Mouse (Mus musculus) kidney, postnatal 10 days (tissue): ENCODE results near the gene Prdm10.
A peak's percentile ranks its signal among the peaks of the same experiment; 100 is the strongest.

Experiments
- DNase-seq: peaks from one replicate; pipeline ENCODE4 v3.0.0; 2021; ENCODE audit warnings: mixed read lengths

Gene Prdm10

DNA sequence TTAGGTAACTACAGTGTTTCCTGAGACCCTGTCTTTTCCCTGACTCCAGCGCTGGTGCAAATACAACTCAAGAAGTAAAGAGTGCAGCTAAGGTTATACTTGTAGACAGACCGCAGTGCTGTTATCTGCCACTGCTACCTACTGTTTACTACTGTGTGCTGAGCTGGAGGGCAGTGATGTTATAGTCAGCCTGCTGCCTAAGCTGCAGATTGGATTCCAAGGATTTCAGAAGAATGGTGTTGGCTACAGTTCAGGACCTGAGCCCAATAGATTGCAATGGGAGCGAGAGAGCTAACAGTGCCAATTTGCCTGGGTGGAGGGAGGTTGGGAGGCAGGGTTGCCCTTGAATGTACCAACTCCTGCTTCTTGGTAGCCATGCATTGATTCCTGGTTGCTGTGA, 25.5 kb downstream of the Prdm10 start:
- DNase-seq, result no peak

DNA sequence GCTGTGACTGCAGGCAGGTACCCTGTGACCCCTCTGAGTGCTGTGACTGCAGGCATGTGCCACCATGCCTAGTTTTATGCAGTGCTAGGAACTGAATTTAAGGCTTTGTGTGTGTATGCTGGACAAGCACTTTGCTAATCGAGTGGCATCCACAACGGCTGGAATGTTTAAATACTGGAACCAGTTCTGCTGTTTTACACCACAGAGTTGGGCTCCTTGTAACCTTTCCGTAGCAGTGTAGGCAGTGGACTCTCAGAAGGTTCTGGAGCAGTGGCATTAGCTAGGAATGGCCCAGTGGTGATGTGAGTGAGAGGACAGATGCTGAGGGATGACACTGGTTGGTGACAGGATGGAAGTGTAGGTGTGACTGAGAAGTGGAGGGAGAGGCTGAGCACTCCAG, 26.9 kb downstream of the Prdm10 start:
- no peak for DNase-seq

DNA sequence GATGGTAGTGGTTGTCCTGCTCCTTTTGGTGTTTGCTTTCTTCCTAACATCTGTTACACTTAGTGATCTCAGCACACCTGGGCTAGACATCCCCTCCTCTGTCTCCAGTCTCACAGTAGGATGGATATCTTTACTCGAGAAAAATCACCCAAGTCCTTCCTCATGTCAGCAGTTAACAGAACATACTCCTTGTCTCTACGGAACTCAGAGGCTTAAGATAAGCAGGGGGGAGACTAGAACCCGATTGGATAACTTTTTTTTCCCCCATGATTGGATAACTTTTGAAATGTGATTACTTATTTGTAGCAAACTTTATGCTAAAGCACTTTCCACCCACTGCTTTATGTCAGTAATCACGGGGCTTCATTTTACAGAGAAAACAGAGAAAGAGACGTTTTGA, 28.7 kb downstream of the Prdm10 start:
- DNase-seq, result no peak

DNA sequence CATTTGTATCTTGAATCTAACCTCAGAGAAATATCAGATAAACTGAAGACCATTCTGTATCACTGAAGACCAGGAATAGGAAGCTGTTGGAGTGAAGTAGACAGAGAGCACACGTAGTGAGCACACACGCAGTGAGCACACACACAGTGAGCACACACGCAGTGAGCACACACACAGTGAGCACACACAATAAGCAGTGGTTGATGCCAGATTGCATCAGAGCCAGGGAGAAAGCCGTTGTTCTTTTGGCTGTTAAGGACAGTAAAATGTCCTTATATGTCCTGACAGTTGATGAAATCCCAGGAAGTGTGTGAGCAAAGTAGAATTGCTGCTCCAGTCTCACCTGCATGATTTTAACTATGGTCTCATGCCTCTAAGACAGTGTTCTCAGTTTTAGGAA, 30.3 kb downstream of the Prdm10 start:
- DNase-seq, result no peak

DNA sequence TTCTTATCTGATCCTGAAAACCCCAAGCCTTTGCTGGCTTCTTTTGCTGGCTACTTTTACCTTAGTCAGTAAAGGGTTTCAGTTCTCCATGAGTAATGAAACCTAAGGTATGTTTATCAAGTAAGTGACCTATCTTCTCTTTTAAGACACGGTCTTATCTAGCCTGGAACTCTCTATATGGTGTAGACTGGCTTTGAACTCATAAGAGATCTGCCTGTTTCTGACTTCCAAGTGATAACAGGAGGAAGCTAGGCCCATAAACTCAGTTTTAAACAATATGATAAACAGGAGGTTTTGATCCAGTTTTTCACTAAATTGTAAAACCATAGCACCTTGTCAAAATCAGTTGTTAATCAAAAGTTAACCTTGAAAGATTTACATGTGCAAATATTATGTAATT, 33.5 kb downstream of the Prdm10 start:
- no peak for DNase-seq

DNA sequence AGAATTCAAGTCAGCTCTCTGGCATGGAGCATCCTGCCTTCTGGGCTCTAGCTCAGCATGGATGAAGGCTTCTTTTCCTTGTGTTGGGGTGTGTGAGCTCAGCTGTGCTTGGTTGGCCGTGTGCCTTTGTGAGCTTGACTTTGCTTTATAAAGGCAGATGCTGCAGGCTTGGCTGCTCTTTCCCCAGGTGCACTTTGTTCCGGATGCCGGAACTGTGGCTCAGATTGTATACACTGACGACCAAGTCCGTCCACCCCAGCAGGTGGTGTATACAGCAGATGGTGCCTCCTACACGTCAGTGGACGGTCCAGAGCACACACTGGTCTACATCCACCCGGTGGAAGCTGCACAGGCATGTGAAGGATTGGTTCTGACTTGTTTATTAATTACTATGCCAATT, 35.6 kb downstream of the Prdm10 start:
- peak; percentile 19 for DNase-seq

DNA sequence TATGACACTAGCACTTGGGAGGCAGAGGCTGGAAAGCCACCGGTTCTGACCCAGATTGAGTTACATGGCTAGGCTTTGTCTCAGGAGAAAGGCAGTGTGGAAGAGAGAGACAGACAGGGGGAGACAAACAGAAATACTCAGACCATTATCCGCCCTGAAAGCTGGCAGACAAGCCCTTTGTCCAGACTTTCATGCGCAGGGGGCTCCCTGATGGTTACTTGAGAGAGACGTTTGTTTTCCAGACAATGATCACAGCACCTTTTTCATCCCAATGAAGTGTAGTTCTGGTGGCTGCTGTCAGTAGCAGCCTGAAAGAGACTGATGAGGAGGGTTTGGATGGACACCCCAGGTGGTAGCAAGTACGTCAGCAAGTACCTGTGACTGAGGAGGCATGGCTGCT, 38.6 kb downstream of the Prdm10 start:
- no peak for DNase-seq

DNA sequence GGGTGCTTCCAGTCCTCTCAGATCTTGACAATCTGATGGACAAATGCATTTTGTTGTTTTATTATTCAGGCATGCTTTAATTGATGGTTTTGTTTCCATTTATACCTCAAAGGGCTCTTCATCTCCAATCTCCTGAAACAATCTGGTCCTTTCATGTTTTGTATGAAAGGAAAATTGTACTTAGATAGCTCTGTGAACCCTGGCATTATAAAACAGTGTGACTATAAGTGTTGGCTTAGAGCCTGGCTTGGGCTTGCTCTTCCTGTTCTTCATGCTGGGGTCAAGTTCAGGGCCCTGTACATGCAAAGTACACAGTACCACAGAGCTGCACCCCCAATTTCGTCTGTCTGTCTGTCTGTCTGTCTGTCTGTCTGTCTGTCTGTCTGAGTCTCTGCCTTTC, 40.4 kb downstream of the Prdm10 start:
- DNase-seq, result no peak

DNA sequence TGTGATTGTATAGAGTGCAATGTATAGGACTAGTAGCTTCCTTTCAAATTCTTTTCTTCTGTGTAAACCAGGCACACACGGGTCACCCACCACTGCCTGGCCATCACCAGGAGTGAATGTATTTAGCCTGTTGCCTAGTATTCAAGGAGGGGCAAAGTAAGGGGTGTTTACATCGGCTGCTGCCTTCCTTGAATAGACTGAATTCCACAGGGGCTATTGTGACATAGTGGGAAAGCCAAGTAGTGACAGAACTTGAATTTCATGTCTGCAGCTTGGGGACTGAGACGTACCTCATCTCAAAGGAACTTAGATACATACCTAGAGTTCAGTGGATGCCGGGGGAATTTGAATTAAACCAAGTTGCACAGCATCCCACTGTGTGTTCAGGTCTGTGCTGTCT, 41.2 kb downstream of the Prdm10 start:
- no peak for DNase-seq

DNA sequence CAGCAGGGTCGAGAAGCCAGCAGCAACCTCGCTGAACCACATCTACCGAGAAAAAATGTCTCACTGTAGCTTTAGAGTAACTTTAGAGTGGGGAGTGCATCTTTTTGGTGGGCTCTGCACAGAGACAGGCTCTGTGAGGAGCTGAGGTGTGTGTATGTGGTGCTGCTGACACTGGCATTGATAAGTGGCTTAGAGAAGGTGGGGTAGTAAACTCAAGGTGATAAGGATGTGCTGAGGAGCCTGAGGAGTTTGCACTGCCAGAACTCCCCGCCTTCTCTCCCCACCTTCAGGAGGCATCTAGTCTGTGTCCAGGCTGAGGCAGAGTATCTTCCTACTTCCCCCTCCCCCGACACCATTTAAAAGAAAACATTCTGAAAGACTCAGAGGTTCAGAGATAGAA, 41.8 kb downstream of the Prdm10 start:
- no peak for DNase-seq

DNA sequence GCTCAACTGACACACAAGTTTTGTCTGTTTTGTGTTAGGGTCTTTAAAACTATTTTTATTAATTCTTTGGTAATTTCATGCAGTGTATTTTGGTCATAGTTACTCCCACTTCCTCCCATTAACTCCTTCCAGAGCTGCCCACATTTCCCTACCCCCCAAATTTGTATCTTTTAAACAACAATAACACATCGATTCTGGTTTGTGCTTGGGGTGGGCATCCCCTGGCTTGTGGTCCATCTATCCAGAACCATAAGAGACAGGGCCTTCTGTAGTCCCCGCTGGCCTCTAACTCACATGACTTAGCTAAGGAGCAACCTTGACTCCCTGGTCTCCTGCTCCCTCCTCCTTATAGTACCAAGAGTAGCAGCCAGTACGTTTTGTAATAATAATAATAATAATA, 50.5 kb downstream of the Prdm10 start:
- no peak for DNase-seq

DNA sequence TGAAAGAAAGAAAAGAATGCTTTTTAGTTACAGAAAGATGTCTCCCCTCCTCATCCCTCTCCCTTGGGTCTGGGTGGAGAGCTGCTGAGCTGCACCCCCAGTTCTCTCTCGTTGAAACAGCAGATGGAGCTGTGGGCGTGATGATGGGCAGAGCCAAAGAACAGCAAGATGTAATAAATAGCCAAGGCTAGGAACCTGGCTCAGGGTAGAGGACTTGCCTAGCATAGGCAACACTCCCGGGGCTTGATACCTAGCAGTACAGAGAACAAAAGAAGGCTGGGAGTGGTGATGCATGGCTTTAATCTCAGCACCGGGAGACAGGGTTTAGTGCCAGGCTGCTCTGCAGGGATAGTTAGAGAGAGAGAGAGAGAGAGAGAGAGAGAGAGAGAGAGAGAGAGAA, 50.9 kb downstream of the Prdm10 start:
- DNase-seq, result no peak

DNA sequence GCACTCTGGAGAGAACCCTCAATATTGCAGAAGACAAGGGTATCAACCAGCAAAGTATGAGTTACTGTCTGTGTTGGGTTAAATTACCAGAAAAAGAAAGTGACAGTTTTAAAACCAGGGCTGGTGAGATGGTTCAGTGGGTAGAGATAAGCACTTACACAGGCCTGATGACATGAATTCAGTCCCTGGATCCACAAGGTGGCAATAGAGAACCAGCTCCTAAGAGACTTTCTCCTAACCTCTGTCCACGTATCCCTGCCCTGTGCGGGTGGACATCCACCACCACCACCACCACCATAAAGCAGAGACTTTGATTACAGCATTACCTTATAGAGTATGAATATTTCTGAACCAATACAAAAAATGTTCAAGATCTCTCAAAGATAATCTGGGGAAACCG, 51.6 kb downstream of the Prdm10 start:
- DNase-seq, result peak; percentile 34

DNA sequence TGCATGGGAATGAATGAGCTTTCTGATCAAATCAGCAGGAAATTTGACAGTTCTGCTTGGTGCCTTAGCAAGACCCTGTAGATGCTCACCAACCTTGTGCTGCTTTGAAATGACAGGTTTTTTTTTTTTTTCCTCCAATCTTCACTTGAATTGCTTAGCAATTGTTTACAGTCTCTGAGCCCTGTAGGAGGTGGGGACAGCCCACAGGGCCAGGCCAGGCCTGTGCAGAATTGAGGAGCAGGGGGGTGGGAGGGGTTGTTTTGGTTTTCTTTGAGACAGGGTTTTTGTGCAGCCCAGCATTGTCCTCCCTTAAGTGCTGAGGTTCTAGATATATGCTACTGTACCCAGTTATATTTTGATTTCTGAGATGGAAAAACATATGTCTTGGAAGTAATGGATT, 52.5 kb downstream of the Prdm10 start:
- DNase-seq, result no peak

DNA sequence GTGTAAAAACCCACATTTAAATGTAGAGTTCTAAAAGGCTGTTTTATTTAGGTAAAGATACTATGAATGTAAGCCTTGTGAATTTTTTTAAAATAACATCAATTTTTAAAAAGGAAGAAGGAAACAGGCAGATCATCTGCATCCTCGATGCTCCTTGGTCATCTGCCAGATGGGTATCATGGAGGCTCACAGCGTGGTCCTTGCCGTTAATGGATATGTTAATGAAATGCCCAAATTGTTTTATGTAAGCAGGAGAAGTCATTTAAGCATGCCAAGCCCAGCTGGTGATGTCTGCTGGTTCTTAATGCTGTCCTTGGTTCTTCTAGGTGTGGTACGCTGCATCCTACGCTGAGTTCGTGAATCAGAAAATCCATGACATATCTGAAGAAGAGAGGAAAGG, 54.7 kb downstream of the Prdm10 start:
- DNase-seq, result no peak

DNA sequence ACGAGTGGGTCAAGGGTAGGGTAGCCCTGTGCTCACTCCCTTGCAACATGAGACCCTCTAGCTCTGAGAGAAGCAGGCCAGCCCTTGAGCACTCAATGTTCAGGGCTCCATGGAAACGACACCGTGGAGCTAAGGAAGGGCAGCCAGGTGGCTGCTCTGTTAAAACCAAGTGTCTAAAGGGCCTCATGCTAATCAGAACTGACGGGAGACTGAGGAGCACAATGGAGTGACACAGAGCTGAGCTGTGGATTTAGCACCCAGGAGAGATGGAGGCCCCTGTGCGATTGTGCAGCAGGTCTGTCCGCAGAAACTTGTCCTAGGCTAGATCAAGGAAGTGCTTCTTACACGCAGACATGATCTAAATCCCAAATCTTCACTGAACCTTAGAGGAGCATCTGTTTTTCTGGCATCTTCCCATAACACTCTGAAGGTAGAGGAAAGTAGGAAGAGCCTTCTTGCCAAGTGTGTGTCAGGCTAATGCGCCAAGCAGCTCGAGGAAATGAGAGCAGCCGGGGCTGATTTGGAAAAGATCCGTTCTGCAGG, 64.0 kb downstream of the Prdm10 start:
- DNase-seq, result no peak

DNA sequence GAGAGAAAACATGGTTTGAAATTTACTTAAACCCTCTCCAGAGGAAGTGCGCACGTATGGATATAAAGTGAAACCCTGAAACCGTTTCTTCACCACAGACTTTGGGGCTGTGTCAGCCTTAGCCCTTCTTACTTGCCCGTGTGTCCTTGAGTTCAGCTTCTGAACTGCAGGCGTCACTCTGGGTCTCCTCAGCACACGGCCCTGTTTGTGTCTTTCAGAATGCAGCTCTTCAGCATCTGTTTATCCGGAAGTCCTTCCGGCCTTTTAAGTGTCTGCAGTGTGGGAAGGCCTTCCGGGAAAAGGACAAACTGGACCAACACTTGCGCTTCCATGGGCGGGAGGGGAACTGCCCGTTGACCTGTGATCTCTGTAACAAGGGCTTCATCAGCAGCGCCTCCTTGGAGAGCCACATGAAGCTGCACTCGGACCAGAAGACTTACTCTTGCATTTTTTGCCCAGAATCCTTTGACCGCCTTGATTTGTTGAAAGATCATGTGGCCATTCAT, 66.3 kb downstream of the Prdm10 start:
- peak; percentile 26 for DNase-seq

DNA sequence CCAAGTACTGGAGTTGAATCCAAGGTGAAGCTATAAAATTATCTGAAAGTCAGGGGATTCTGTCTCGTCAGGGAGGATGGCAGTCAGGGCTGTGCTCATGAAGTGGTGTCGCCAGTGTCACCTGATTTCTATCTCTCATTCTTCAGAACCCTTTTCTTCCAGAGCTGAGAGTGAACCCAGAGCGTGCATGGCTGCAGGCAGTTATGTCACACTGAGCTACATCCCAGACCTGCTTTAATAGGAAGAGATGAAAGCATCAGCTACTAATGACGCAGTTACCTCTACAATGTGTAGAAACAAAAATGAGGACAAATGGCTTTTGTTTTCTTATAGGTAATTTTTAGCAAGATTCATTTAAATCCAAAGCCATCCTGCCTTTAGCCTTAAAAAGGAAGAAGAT, 68.1 kb downstream of the Prdm10 start:
- DNase-seq, result no peak

DNA sequence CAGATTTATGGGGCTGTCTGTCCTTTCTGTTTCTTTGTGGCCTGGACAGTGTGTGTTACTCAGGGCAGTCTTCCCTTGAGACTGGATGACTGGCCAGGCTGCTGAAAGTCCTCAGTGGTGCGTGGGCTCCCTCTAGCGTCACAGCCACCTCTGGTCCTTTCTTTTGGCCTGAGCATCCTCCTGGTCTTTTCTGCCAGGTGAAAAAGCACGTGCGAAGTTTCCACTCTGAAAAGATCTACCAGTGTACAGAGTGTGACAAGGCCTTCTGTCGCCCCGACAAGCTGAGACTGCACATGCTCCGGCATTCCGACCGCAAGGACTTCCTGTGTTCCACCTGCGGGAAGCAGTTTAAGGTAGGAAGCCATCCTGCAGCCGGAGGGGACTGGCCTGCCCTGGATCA, 68.6 kb downstream of the Prdm10 start:
- peak; percentile 87 for DNase-seq

DNA sequence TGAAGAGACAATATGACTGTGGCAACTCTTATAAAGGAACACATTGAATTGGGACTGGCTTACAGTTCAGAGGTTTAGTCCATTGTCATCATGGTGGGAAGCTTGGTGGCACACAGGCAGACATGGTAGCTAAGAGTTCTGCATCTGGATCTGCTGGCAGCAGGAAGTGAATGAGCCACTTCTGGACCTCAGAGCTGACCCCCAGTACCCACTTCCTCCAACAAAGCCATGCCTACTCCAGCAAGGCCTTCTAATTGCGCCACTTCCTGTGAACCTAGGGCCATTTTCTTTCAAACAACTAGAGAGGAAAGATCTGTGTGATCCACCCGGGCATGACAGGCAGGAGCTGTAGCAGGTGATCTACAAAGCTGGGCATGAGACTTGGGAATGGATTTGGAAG, 72.4 kb downstream of the Prdm10 start:
- no peak for DNase-seq

DNA sequence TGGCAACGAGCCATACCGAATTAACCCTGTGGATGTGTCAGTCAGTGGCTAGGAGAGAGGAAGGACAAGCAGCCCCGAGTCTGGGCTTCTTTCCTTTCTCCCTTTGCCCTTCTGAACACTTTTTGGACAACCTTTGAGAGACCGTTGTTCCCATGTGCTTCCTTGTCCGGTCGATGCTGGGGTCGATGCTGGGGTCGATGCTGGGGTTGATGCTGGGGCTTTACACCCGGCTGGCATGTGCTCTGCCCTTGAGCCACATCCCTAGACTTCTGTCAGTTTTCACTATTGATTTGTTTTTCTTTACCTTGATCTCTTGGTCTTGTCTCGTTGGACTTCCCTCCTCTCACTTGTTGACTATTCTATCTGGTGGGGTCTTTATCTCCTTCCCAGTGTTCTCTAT, 73.2 kb downstream of the Prdm10 start:
- no peak for DNase-seq

DNA sequence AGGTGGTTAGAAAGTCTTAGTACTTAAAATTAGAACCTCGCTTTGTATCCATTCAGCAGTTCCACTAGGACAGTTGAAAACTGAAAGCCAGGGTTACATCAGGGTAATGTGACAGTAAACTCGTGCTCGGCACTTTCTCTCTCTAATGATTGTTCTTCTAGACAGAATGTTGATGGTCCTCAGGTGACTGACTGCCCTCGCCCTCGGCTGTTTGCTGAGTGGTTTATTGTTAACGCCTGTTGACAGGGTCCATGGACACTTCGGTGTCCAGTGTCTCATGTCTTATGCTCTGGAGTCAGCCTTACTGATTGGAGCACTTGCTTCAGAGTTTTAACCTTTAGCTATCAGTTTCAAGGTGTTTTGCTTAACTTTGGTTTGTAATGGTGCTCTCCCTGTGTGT, 73.7 kb downstream of the Prdm10 start:
- no peak for DNase-seq

DNA sequence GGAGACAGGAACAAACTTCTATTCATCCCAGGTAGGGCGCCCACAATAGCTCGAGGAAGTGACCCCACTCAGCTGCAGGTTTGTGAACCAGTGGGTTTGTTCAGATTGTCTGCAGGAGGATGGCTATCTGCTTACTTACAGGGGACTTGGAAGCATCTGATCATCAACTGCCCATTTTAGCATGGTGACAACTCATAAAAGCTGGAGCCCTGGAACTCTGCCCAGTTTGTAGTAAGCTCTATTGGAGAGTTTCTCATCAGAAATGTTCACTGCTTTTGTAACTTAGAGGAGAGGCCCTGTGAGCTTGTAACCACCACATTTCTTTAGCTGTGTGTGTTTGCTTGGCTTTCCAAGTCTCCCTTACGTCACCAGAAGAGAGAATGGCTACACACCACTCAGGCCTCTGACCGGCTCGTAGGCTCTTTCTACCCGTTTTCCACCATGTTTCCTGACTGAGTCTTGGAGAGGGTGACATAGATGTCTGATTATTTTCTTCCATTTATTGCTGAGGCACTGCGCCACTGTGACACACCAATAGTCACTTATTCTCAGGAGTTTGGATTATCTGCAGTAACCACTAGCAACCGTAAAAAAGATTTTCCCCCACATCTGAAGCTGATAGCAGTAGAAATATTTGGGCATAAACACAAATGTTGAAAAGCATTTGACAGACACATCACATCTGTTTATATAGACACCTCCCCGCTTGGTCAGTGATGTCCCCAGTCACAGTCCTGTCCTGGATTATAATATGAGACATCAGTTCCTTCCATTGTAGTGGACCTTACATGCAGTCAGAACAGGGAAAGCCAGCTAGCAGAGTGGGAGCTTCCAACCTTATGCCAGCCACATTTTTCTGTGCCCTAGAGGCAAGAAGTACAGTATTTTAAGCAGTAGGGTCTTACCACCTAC, 83.6 kb downstream of the Prdm10 start:
- peak; percentile 47 for DNase-seq

DNA sequence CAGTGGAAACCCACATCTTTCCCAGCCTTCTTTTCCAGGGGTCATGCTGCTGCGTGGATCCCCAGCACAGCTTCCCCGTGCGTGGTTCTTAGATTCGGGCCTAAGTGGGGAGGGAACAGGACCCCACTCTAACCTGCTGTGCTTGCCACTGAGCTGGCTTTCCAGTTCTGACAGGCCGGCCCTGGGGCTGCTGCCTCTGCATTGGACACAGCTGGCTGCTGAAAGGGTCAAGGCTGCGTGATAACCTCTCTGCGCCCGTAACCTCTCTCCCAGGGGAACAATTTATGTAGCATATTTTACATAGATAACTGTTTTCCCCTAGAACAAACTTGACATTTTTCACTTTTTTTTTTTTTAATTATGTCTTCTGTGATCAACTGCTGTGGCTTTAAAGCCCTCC, 84.7 kb downstream of the Prdm10 start:
- DNase-seq, result peak; percentile 68

DNA sequence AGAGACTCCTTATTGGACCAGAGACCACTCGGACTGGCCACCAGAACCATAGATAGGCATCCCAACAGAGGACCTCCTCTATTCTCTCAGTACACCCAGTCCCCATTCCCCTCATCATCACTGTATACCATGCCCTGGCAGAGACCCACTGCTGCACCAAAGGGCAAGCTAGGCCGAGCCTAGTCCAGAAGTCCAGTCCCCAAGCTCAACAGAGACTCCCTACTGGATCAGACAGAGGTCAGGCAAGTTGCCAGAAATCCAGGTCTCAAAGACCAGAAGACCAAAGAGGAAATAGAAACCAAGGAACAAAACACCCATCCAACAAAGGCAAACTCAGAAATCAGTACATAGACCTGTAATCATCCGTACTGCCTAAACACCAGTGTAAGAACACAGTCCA, 91.4 kb downstream of the Prdm10 start:
- no peak for DNase-seq
